Mouse (Mus musculus) CD8-positive naive resting alpha-beta T cell, adult 57 days (primary cell): ENCODE data around the gene Rspo3. TPM values are rescaled to one million over a fixed set of nuclear protein-coding genes. Genes with fewer than 3 reads are reported as not detected.

Experiments
- total RNA-seq: library from RNA; stranded (reverse); gene quantifications from one replicate; pipeline ENCODE4 v1.2.4, GENCODE M21; 2023

Gene Rspo3
- not detected for total RNA-seq

GRCm38 (mm10) chr10:29535546-29536260 is at the start of gene Rspo3:
Gene Rspo3, minus strand, starts transcription at chr10:29535867.

Other genes starting within 250 kb of the Rspo3 start
- 13.5 TPM for gene Echdc1, start 222.7 kb downstream of the Rspo3 start, total RNA-seq
- gene Rnf146, start 173.4 kb downstream of the Rspo3 start, total RNA-seq: 61.1 TPM